Mouse (Mus musculus) cerebellum, adult 2 months (tissue): Measurements from ENCODE around the gene Gm45808.

Source experiments
- CTCF ChIP-seq: fragments of 200-500 bp; IDR thresholded peaks from 2 replicates; pipeline ENCODE4 v1.5.1; 2011; ENCODE audit warnings: low read depth, mild to moderate bottlenecking, control low read depth, low read length, moderate library complexity, borderline replicate concordance; ENCODE audit not compliant: insufficient read depth
- POLR2A ChIP-seq: fragments of 200-500 bp; IDR thresholded peaks from 2 replicates; pipeline ENCODE4 v1.6.1; 2011; ENCODE audit warnings: low read length, control low read depth, borderline replicate concordance; ENCODE audit not compliant: insufficient read depth

GRCm38 (mm10) chr7:45449974-45450373, 36.6 kb downstream of the Gm45808 start:
- no peak for TF ChIP-seq CTCF
- no peak for TF ChIP-seq POLR2A
